Mouse (Mus musculus) small intestine, adult 2 months (tissue): ENCODE results near the gene Spg7. TPM values are rescaled to one million over a fixed set of nuclear protein-coding genes. Genes with fewer than 3 reads are reported as not detected.
"Not testable (repeated sequence)": the region's sequence is repeated elsewhere in the genome, so short reads cannot be mapped to it uniquely, and the experiment has no call there.

Experiments used
- H3K27ac ChIP-seq: fragments of 200-500 bp; 2 replicates; pipeline ENCODE4 v1.5.1; 2012; ENCODE audit warnings: low read depth, low read length, control low read depth, inconsistent platforms; ENCODE audit not compliant: insufficient read depth
- H3K27me3 ChIP-seq: fragments of 200-500 bp; 2 replicates; pipeline ENCODE4 v1.6.1; 2012; ENCODE audit warnings: mild to moderate bottlenecking, moderate library complexity, low read length, inconsistent platforms; ENCODE audit not compliant: control insufficient read depth, insufficient read depth
- H3K36me3 ChIP-seq: fragments of 200-500 bp; 2 replicates; pipeline ENCODE4 v1.6.1; 2012; ENCODE audit warnings: mild to moderate bottlenecking, low read length, control low read depth, inconsistent platforms; ENCODE audit not compliant: control insufficient read depth, insufficient read depth
- H3K4me1 ChIP-seq: fragments of 200-500 bp; 2 replicates; pipeline ENCODE4 v1.6.1; 2012; ENCODE audit warnings: low read length, inconsistent platforms, mixed read lengths; ENCODE audit not compliant: control insufficient read depth, insufficient read depth, insufficient read length
- H3K4me3 ChIP-seq: fragments of 200-500 bp; 2 replicates; pipeline ENCODE4 v1.5.1; 2012; ENCODE audit warnings: low read depth, mild to moderate bottlenecking, control low read depth, inconsistent platforms, low read length, moderate library complexity
- CTCF ChIP-seq: fragments of 200-500 bp; IDR thresholded peaks from 2 replicates; pipeline ENCODE4 v1.5.1; 2012; ENCODE audit warnings: low read depth, mild to moderate bottlenecking, control low read depth, inconsistent platforms, low read length, moderate library complexity, mixed read lengths; ENCODE audit not compliant: insufficient replicate concordance, insufficient read length; ENCODE audit errors: extremely low read depth
- POLR2A ChIP-seq: fragments of 200-500 bp; IDR thresholded peaks from 2 replicates; pipeline ENCODE4 v1.6.1; 2012; ENCODE audit warnings: low read depth, mild to moderate bottlenecking, control low read depth, inconsistent platforms, low read length, moderate library complexity
- WGBS: fragments of 180-500 bp; shearing (Covaris S2); methylation state at CpG from one replicate; pipeline ENCODE4 v1.1.7; 2018; 5-methylcytosine and 5-hydroxymethylcytosine counted together
- polyA plus RNA-seq: library from polyadenylated mRNA; depleted of rRNA; stranded (reverse); fragments of >200 nt; gene quantifications from 2 replicates; pipeline ENCODE4 v1.2.3, GENCODE M21; 2012

Spg7 gene
- polyA plus RNA-seq, 1 experiment: 132 TPM

DNA sequence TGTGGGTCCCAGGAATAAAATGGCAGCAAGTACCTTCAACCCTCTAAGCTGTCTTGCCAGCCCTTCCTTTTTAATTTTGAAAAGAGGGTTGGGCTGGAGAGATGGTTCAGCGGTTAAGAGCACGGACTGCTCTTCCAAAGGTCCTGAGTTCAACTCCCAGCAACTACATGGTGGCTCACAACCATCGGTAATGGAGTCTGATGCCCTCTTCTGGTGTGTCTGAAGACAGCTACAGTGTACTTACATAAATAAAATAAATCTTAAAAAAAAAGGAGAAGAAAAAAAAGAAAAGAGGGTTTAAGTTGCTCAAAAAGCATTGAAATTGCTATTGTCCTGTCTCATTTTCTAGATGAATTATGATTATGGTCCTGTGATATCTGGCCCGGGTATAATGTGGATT lies 38.5 kb downstream of the Spg7 start:
- Histone ChIP-seq H3K27me3 (no peaks in the 10 kb centered on the region), H3K4me1 (no peaks in the 10 kb centered on the region), H3K36me3 (peaks cover 34% of the 10 kb centered on the region), H3K4me3 (no peak overlapping the region), H3K27ac (no peak overlapping the region)
- TF ChIP-seq POLR2A: no peak
- no peak for TF ChIP-seq CTCF
- 69% methylated on average over 4 of the region's 4 CpGs for WGBS

DNA sequence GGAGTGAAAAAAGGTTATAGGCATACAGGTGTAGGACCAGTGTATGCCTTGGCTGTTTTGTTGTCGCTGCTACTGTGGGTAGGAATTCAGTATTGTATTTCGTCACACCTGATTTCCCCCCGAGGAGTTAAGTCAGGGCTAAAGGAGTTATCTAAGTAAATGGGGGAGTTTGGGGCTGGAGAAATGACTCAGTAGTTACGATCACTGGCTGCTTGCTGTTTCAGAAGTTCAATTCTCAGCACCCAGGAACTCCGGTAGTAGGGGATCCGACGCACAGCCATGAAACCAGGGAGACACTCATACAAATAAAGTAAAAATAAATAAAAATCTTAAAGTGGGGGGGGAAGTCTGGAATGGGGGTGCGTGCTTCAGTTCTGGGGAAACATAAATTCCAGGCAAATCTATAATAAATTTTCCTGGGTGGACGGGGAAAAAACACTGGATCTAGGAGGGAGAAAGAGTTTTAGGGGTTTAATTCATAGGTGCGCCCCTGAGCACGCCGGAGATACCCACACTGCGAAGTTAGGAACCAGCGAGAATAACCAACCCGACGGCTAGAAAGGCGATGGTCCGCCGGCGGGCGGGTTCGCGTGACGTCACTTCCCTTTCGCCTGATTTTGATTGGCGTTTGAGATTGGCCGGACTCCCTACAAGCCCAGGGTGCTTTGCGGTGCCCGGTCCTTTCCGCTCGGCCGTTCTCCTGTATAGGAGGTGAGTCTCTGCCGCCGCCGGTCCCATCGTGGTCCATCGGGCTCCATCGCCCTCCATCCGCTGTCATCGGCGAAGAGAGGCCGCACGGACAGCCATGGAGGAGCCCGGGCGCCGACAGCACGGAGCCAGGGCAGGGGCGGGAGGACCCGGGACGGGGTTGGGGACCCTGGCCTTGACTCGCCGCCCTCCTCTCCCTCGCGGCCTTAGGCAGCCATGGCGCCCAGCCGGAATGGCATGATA lies 39.3 kb downstream of the Spg7 start, which contains the start of gene Rpl13:
Rpl13 (plus strand) TSS at position 616 of the 951 bp plus-strand sequence.
- Histone ChIP-seq H3K4me1 (no peaks in the 10 kb centered on the region), H3K36me3 (peaks cover 34% of the 10 kb centered on the region), H3K4me3 (peak within 1 kb of the TSS; percentile 89), H3K27me3 (no peaks in the 10 kb centered on the region), H3K27ac (peak within 1 kb of the TSS; percentile 57)
- WGBS: under 1% methylated on average over 56 of the region's 56 CpGs
- TF ChIP-seq POLR2A (peak; percentile 94; the same call in 1 of the 2 replicates), CTCF (no peak)

DNA sequence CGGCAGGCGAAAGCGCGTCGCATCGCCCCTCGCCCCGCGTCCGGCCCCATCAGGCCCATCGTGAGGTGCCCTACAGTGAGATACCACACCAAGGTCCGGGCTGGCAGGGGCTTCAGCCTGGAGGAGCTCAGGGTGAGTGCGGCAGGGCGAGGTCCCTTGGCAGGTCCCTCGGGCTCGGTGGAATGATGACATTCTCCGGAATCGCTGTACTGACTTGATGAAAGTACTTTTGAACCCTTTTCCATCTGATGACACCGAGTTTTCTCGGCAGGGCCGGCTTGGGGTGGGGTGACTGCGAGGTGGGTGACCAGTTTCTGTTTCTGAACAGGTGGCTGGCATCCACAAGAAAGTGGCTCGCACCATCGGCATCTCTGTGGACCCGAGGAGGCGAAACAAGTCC lies 40.1 kb downstream of the Spg7 start:
- H3K27ac ChIP-seq: peak overlapping the region; percentile 57; the same call in 1 of the 2 replicates
- H3K27me3 ChIP-seq, H3K4me1 ChIP-seq: not testable (repeated sequence)
- peak overlapping the region; percentile 89 for H3K4me3 ChIP-seq
- H3K36me3 ChIP-seq: peaks cover 26% of the 10 kb centered on the region
- WGBS: 0% methylated on average over 26 of the region's 26 CpGs

DNA sequence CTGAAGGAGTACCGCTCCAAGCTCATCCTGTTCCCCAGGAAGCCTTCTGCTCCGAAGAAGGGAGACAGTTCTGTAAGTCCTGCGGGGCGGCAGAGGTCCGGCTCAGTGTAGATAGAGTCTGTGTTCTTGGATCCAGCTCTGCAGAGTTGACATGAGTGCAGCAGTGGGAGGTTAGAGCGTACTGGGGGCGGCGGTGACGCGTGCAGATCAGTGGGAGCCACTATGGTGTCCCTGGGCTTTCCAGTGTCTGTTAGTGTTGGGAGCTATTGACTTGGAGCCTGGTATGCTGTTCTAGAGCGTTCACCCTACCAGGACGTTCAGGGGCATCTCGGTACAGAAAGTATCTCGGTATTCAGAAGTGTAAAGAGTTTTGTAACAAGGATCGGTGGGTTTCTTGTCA lies 40.5 kb downstream of the Spg7 start:
- no peak for TF ChIP-seq CTCF
- no peak for TF ChIP-seq POLR2A
- Histone ChIP-seq H3K27me3 (no peaks in the 10 kb centered on the region), H3K4me3 (peak overlapping the region; percentile 89), H3K27ac (no peak overlapping the region), H3K4me1 (no peaks in the 10 kb centered on the region), H3K36me3 (peaks cover 23% of the 10 kb centered on the region)
- 2% methylated on average over 15 of the region's 15 CpGs for WGBS

DNA sequence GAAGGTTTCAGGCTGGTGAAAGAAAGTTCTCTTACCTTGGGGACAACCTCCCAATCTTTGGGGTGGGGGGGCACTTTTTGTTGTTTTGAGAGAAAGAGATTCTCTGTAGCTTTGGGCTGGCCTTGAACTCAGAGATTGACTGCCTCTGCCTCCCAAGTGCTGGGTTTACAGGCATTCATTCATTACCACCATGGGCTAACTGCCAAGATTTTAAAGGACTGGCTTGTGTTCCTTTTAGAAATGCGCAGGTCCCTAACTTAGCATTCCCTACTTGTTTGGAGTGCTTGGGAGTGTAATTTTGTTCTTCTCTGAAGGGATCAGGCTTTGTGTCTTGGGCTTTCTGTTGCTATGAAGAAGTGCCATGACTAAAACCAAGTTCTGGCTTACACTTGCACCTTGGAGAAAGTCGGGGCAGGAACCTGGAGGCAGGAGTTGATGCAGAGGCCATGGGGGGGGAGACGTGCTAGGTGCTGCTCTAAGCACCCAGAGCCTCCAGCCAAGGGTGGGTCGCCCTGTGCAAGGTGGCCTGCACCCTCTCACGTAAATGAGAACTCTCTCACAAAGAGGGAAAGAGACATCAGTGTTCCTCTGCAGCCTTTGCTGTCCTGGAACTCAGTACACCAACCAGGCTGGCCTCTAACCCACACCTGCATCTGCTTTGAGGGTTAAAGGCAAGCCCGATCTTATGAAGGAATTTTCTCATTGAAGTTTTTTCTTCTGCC lies 41.5 kb downstream of the Spg7 start:
- Histone ChIP-seq H3K36me3 (peaks cover 22% of the 10 kb centered on the region), H3K27me3 (no peaks in the 10 kb centered on the region), H3K4me1 (no peaks in the 10 kb centered on the region), H3K4me3 (no peak overlapping the region), H3K27ac (no peak overlapping the region)
- WGBS: 64% methylated on average over 6 of the region's 6 CpGs
- TF ChIP-seq POLR2A (no peak), CTCF (no peak)

DNA sequence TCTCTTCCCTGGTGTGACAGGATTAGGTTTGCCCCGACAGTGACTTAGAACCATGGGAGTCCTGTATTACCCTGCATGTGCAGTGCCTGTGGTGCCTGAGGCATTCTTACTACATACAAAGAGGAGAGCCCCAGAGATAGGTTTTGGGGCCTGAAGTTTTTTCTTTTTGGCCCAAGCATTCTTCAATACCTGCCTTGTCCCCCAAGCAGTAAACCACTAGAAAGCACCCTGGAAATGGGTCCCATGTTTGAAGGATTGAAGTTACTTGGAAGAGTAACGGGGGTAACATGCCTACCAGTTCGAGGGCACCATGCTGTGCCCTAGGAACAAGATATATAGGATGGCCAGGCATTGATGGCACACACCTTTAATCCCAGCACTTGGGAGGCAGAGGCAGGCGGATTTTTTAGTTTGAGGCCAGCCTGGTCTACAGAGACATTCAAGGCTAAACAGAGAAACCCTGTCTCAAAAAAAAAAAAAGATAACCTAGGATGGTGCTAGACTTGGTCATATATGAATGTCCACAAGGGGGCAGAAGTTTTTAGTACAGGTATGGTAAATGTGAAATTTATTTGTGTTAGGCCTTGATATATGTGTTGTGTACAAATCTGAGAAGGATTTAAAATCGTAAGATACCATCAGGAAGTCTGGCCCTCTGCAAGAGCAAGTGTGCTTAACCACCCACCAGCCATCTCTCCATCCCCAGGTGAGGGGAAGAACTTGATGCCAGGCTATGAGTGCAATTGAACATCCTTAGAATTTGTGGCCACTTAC lies 43.0 kb downstream of the Spg7 start:
- Histone ChIP-seq H3K27me3 (no peaks in the 10 kb centered on the region), H3K36me3 (peaks cover 22% of the 10 kb centered on the region), H3K4me1 (no peaks in the 10 kb centered on the region), H3K4me3 (no peak overlapping the region), H3K27ac (no peak overlapping the region)
- 61% methylated on average over 5 of the region's 5 CpGs for WGBS
- TF ChIP-seq CTCF: peak; percentile 50; the same call in 1 of the 2 replicates
- no peak for TF ChIP-seq POLR2A
